Mouse (Mus musculus) erythroblast, embryonic 14.5 days (primary cell): ENCODE data around the gene Gon7.

Source experiments
- GATA1 ChIP-seq: IDR thresholded peaks from 2 replicates; pipeline ENCODE4 v1.6.1; 2012; ENCODE audit warnings: low read length, inconsistent platforms, mixed read lengths
- TAL1 ChIP-seq: IDR thresholded peaks from 3 replicates; pipeline ENCODE4 v1.6.1; 2012; ENCODE audit warnings: low read length, inconsistent platforms, mixed read lengths

- TF ChIP-seq GATA1 (no peak), TAL1 (no peak)
Observed at GRCm38 (mm10) chr12:102799528-102799927, 41.9 kb upstream of the Gon7 start.
